Mouse (Mus musculus) frontal cortex, postnatal 25 days (tissue): ENCODE data around the gene Ms4a10.

Experiments
- DNase-seq, 2 experiments: peaks; one replicate each; pipeline ENCODE4 v3.0.0; 2022; ENCODE audit warnings: low spot score in 2 of 2

Gene Ms4a10

GRCm38 (mm10) chr19:10959085-10959977, 15.1 kb downstream of the Ms4a10 start:
- peak in 1 of 2 experiments; percentile 27 for DNase-seq

- peak in 1 of 2 experiments; percentile 14 for DNase-seq
Measured at GRCm38 (mm10) chr19:10952021-10952939, 22.2 kb downstream of the Ms4a10 start.

- DNase-seq, result no peak
Measured at GRCm38 (mm10) chr19:10949558-10949957, 24.9 kb downstream of the Ms4a10 start.

- DNase-seq, result peak; percentile 85 to 93
Measured at GRCm38 (mm10) chr19:10949112-10949511, 25.4 kb downstream of the Ms4a10 start, which contains the start of gene Ccdc86. Gene Ccdc86 (minus strand): TSS chr19:10949266.

- no peak for DNase-seq
Measured at GRCm38 (mm10) chr19:10948416-10948815, 26.1 kb downstream of the Ms4a10 start.

GRCm38 (mm10) chr19:10947219-10947618, 27.3 kb downstream of the Ms4a10 start:
- no peak for DNase-seq

GRCm38 (mm10) chr19:10946506-10946905, 28.0 kb downstream of the Ms4a10 start:
- DNase-seq, result no peak

- DNase-seq, result no peak
Measured at GRCm38 (mm10) chr19:10943955-10944354, 30.5 kb downstream of the Ms4a10 start.

- DNase-seq, result no peak
Measured at GRCm38 (mm10) chr19:10940801-10941457, 33.5 kb downstream of the Ms4a10 start.

- peak; percentile 49 to 59 for DNase-seq
Measured at GRCm38 (mm10) chr19:10940097-10940800, 34.2 kb downstream of the Ms4a10 start.

- no peak for DNase-seq
Measured at GRCm38 (mm10) chr19:10938771-10939170, 35.7 kb downstream of the Ms4a10 start.

GRCm38 (mm10) chr19:10937110-10937563, 37.3 kb downstream of the Ms4a10 start, which contains the start of gene Ptgdr2:
Gene Ptgdr2 (plus strand): TSS chr19:10937160.
- no peak for DNase-seq

GRCm38 (mm10) chr19:10936077-10936476, 38.4 kb downstream of the Ms4a10 start:
- no peak for DNase-seq

GRCm38 (mm10) chr19:10935029-10935428, 39.4 kb downstream of the Ms4a10 start:
- DNase-seq, result no peak

- DNase-seq, result no peak
Measured at GRCm38 (mm10) chr19:10930641-10931040, 43.8 kb downstream of the Ms4a10 start.

- DNase-seq, result no peak
Measured at GRCm38 (mm10) chr19:10926666-10927065, 47.8 kb downstream of the Ms4a10 start.

GRCm38 (mm10) chr19:10926123-10926621, 48.3 kb downstream of the Ms4a10 start:
- DNase-seq, result no peak

- no peak for DNase-seq
Measured at GRCm38 (mm10) chr19:10924220-10924619, 50.2 kb downstream of the Ms4a10 start.

- DNase-seq, result no peak
Measured at GRCm38 (mm10) chr19:10921058-10921457, 53.4 kb downstream of the Ms4a10 start.

GRCm38 (mm10) chr19:10920532-10920931, 53.9 kb downstream of the Ms4a10 start, which contains the start of gene Zp1:
Gene Zp1 (minus strand): TSS chr19:10920632.
- no peak for DNase-seq
